In genomic region chr4:72565186-72565585, GRCm38 (mm10) we compare ENCODE assay signal across 30 mouse cellular contexts.
"Had no signal": no experiment of that assay in that cellular context is flagged by ENCODE, and none has a peak within 500 bp of the region (broad histone marks: within the 10 kb centered on the region; RNA-seq: fewer than 3 reads in every experiment).

No protein-coding gene starts in this region.

- H3K27ac ChIP-seq: limb, embryonic 10.5 days; limb, embryonic 12.5 days; limb, embryonic 13.5 days; limb, embryonic 15.5 days; liver, embryonic 12.5 days; liver, embryonic 13.5 days; liver, embryonic 14.5 days; liver, embryonic 15.5 days; lung, embryonic 15.5 days; macrophage; midbrain, embryonic 10.5 days; midbrain, embryonic 12.5 days; midbrain, embryonic 13.5 days; midbrain, embryonic 15.5 days; neural tube, embryonic 12.5 days had no signal

- H3K4me1 ChIP-seq: limb, embryonic 15.5 days; liver, embryonic 12.5 days; liver, embryonic 13.5 days; liver, embryonic 15.5 days; lung, embryonic 15.5 days; megakaryocyte, embryonic 14.5 days; midbrain, embryonic 10.5 days; midbrain, embryonic 12.5 days; midbrain, embryonic 15.5 days; neural tube, embryonic 12.5 days had no signal

- DNase-seq: left cerebral cortex, postnatal 4 days; liver; liver, embryonic 13.5 days; liver, postnatal 0 days; lung, adult 18-20 months; lung, adult 2 months; lung, embryonic 14.5 days; lung, postnatal 10 days; lung, postnatal 14 days; lung, postnatal 36 days; lung, postnatal 4 days; midbrain, embryonic 14.5 days had no signal

- H3K4me3 ChIP-seq: limb, embryonic 10.5 days; limb, embryonic 12.5 days; limb, embryonic 13.5 days; limb, embryonic 15.5 days; liver, embryonic 12.5 days; liver, embryonic 13.5 days; liver, embryonic 15.5 days; lung, embryonic 15.5 days; megakaryocyte, embryonic 14.5 days; midbrain, embryonic 10.5 days; midbrain, embryonic 12.5 days; midbrain, embryonic 13.5 days; midbrain, embryonic 15.5 days; myocyte; neural tube, embryonic 12.5 days had no signal

- H3K27me3 ChIP-seq: limb, embryonic 12.5 days; limb, embryonic 13.5 days; limb, embryonic 15.5 days; liver, embryonic 12.5 days; liver, embryonic 13.5 days; liver, embryonic 15.5 days; lung, embryonic 15.5 days; megakaryocyte, embryonic 14.5 days; midbrain, embryonic 12.5 days; midbrain, embryonic 13.5 days; midbrain, embryonic 15.5 days; neural tube, embryonic 12.5 days had no signal

- ATAC-seq: liver, embryonic 12.5 days; liver, postnatal 0 days; lung, postnatal 0 days; midbrain, embryonic 13.5 days; midbrain, embryonic 15.5 days; midbrain, embryonic 16.5 days had no signal

- H3K36me3 ChIP-seq: limb, embryonic 10.5 days; limb, embryonic 12.5 days; limb, embryonic 13.5 days; limb, embryonic 15.5 days; liver, embryonic 12.5 days; liver, embryonic 13.5 days; liver, embryonic 15.5 days; lung, embryonic 15.5 days; midbrain, embryonic 10.5 days; midbrain, embryonic 12.5 days; midbrain, embryonic 13.5 days; midbrain, embryonic 15.5 days; neural tube, embryonic 12.5 days had no signal
